Mouse (Mus musculus) liver, embryonic 14.5 days (tissue): ENCODE measurements at regions not wholly inside any gene's neighbourhood (a gene's known extent, or its start where the extent isn't known, plus 50 kb on each side); places are given as distances from the start of the nearest gene placed in this dataset.
A peak's percentile ranks its signal among the peaks of the same experiment; 100 is the strongest.

ENCODE experiments used
- ATAC-seq: fragments of 200-750 bp; cut with Nextera tagmentation; 2 replicates; pipeline ENCODE4 v1.8.0; 2017; ENCODE audit warnings: moderate number of reproducible peaks, mild to moderate bottlenecking, moderate library complexity; ENCODE audit not compliant: insufficient read depth
- DNase-seq, 3 experiments: peaks; one replicate each; pipeline ENCODE4 v3.0.0-alpha.2; 2012 to 2013; ENCODE audit warnings: low read depth in 3 of 3, low spot score in 3 of 3
- H3K27ac ChIP-seq: fragments of 300-500 bp; sonication (generic); 2 replicates; pipeline ENCODE4 v1.5.1; 2014; ENCODE audit warnings: moderate library complexity, mild to moderate bottlenecking, control low read depth, inconsistent platforms
- H3K27me3 ChIP-seq: fragments of 300-500 bp; sonication (generic); 2 replicates; pipeline ENCODE4 v1.6.1; 2014; ENCODE audit warnings: mild to moderate bottlenecking, low read length, moderate library complexity; ENCODE audit not compliant: control insufficient read depth, insufficient read depth
- H3K36me3 ChIP-seq: fragments of 300-500 bp; sonication (generic); replicated peaks from 2 replicates; pipeline ENCODE4 v1.6.1; 2014; ENCODE audit warnings: low read depth; ENCODE audit not compliant: control insufficient read depth, insufficient read depth
- H3K4me1 ChIP-seq, 2 experiments: fragments of 200-500 bp in 1 of 2; fragments of 300-500 bp in 1 of 2; sonication (generic) in 1 of 2; replicated peaks; 2 replicates each; pipeline ENCODE4 v1.6.1; 2012 to 2014; ENCODE audit warnings: antibody characterized with exemption in 1 of 2, inconsistent platforms in 1 of 2, low read length in 1 of 2; ENCODE audit not compliant: control insufficient read depth in 2 of 2, insufficient read depth in 2 of 2
- H3K4me2 ChIP-seq: fragments of 300-500 bp; sonication (generic); 2 replicates; pipeline ENCODE4 v1.6.1; 2014; ENCODE audit warnings: low read depth, mild to moderate bottlenecking, control low read depth, moderate library complexity
- H3K4me3 ChIP-seq, 2 experiments: fragments of 200-500 bp in 1 of 2; fragments of 300-500 bp in 1 of 2; sonication (generic) in 1 of 2; 2 replicates each; pipeline ENCODE4 v1.5.1; 2012 to 2014; ENCODE audit warnings: low read depth in 2 of 2, low read length in 2 of 2, mild to moderate bottlenecking in 2 of 2, control low read depth in 1 of 2, inconsistent platforms in 1 of 2, moderate library complexity in 1 of 2; ENCODE audit not compliant: insufficient read depth in 1 of 2
- H3K9ac ChIP-seq: fragments of 300-500 bp; sonication (generic); replicated peaks from 2 replicates; pipeline ENCODE4 v1.6.1; 2014; ENCODE audit warnings: mild to moderate bottlenecking, control low read depth, moderate library complexity
- H3K9me3 ChIP-seq: fragments of 300-500 bp; sonication (generic); 2 replicates; pipeline ENCODE4 v1.6.1; 2016; ENCODE audit warnings: low read length, mixed read lengths; ENCODE audit not compliant: control insufficient read depth
- CTCF ChIP-seq: IDR thresholded peaks from 2 replicates; pipeline ENCODE4 v1.5.1; 2016; ENCODE audit warnings: antibody characterized with exemption, low read depth, control low read depth
- EP300 ChIP-seq: IDR thresholded peaks from 2 replicates; pipeline ENCODE4 v1.6.1; 2016; ENCODE audit warnings: antibody characterized with exemption, low read depth
- WGBS: fragments of 180-500 bp; shearing (Covaris S2); extraction: QIAGEN DNeasy Blood & Tissue Kit; methylation state at CpG from one replicate; pipeline ENCODE4 v1.1.7; 2014; ENCODE audit not compliant: insufficient replicate concordance; 5-methylcytosine and 5-hydroxymethylcytosine counted together

DNA sequence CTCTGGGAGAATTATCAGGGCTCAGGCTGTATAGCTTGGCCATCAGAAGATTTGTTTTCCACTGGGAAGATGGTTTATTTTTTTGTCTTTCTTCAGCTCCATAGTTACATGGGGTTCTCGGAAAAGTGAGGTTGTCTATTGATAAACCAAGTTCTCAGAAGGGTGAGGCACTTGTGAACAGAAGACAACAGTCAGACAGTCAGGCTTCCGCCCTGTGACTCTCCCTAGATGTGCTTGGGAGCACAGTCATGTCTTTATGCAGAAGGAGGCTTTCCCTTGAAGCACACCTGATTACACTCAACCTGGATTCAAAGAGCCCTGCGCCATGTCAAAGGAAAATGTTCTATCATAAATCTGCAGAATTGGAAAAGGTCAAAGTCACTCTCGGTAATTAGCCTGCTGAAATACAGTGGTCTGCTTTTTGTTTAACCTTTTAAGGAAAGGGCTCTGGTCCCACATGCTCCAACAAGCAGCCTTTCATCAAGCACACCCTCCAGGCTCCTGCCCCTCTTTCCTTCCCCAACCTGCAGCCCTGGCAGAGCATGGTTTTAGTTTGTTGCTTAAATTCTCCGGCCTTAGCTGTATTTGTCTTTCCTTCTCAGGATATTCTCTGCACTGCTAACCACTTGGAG lies 152.8 kb upstream of the Bmp2 start:
- peak overlapping the region; percentile 4 for H3K4me2 ChIP-seq
- no peaks in the 10 kb centered on the region for H3K27me3 ChIP-seq
- no peaks in the 10 kb centered on the region for H3K36me3 ChIP-seq
- H3K9me3 ChIP-seq = no peaks in the 10 kb centered on the region
- ATAC-seq = peak; percentile 85
- H3K27ac ChIP-seq = no peak overlapping the region
- peaks cover 10 to 20% of the 10 kb centered on the region in 2 experiments; a peak in 3 of 4 replicates for H3K4me1 ChIP-seq
- DNase-seq = peak; percentile 20 to 56 (median 31)
- TF ChIP-seq CTCF (no peak), EP300 (no peak)
- H3K9ac ChIP-seq = no peak overlapping the region; the same call in 1 of the 2 replicates
- 52% methylated on average over 5 of the region's 5 CpGs for WGBS
- H3K4me3 ChIP-seq = no peak overlapping the region

DNA sequence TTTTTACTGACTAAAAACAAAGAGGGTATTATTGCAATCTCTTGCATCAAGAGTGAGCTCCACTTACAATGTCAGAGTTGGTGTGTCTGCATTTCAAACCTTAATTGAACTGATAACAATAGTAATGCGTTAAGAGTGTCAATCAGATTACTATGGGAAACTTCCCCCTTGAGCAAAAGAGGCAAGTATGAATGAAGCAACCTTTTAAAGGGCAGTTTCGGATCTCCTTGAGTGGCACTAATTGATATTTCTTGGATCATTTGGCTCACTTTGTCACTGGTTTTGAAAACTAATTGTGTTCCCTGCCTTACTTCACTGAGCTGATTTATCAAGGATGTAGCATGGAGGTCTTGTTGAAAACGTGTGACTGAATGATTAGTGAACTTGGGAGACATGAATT lies 151.0 kb upstream of the Bmp2 start:
- ATAC-seq = no peak
- 47% methylated on average over 3 of the region's 3 CpGs for WGBS
- H3K4me1 ChIP-seq = peaks cover 10 to 20% of the 10 kb centered on the region in 2 experiments; a peak in 3 of 4 replicates
- no peak for TF ChIP-seq EP300
- no peak overlapping the region for H3K4me3 ChIP-seq
- no peak for DNase-seq
- no peaks in the 10 kb centered on the region for H3K9me3 ChIP-seq
- no peak overlapping the region for H3K27ac ChIP-seq
- no peak overlapping the region for H3K4me2 ChIP-seq
- H3K9ac ChIP-seq = no peak overlapping the region
- no peaks in the 10 kb centered on the region for H3K27me3 ChIP-seq
- no peaks in the 10 kb centered on the region for H3K36me3 ChIP-seq

DNA sequence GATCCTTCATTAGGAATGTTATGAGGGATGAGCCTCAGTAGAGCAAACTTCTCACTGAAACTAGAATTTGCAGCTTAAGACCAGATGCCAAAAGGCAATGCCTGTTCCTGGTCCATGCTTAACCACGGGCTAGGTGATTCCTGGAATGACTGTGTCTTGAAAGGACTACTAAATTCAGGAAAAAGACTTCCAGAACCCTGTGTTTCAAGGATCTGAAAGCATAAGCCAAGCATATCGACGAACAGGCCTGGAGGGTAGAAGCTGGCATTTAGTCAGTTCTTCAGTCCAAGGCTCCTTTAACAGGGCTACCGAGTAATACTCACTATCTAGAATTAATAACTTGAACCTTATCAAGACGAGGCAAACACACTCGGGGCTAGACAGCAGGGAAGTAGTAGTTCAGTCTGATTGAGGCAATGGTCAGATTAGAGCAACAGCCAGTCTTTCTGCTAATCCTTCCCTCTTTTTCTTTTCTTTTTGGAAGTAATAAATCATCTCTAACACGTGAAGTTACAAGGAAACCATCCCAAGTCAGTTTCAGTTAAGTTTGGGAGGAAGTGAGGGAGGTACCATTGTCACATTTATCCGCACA lies 134.9 kb upstream of the Bmp2 start:
- TF ChIP-seq EP300 = no peak
- no peak for TF ChIP-seq CTCF
- no peak for DNase-seq
- Histone ChIP-seq H3K4me3 (no peak overlapping the region), H3K9me3 (no peaks in the 10 kb centered on the region), H3K27me3 (no peaks in the 10 kb centered on the region; the same call in 1 of the 2 replicates), H3K27ac (no peak overlapping the region), H3K36me3 (no peaks in the 10 kb centered on the region), H3K9ac (no peak overlapping the region), H3K4me1 (peaks cover 0 to 5% of the 10 kb centered on the region in 2 experiments; a peak in 2 of 4 replicates), H3K4me2 (no peak overlapping the region)
- 27% methylated on average over 8 of the region's 8 CpGs for WGBS
- no peak for ATAC-seq

DNA sequence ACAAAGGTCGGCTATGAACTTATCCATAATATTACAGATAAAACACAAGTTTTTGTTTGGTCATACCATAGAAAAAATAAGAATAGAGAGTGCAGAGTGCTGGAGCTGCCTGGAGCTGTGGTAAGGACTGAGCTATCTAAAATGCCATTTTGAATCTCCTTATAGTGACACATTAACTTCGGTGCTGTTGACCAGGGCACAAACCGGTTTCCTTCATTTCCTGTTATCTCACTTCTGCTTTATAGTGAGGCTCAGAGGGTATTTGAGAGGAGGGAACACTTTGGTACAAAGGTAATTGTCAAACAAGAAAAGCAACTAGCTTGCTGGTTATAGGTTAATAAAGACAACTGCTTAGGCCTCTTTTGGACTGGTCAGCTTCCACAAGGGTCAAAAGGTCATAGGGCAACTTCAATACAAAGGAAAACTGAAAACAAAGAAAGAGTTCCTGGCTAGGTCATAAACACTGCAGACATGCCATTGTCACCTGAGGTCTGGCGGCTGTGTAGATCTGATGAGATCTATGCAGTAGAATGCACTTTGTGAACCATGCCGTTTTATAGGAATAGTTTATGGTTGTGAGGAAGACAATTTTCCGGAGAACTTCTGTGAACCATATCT lies 132.2 kb upstream of the Bmp2 start:
- 39% methylated on average over 6 of the region's 6 CpGs for WGBS
- TF ChIP-seq CTCF = no peak
- TF ChIP-seq EP300 = no peak

DNA sequence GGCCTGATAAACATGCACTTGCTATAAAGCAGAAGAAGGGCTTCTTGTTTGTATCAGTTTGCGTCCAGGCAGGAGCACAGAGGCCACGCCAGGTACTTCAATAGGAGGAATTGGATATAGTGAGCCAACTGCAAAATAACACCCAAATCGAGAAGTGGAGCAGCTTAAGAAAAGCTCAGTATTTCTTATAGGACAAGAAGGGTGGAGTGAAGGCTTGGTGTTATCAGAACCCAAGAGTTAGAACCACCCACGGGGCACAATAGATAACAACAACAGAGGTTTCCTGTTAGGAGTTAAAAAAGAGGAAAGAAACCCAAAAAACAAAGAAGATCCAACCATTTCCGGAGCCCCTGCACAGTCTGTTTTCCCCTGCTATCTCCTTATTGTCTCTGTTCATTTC lies 126.4 kb upstream of the Bmp2 start:
- 8% methylated on average over 5 of the region's 5 CpGs for WGBS
- Histone ChIP-seq H3K36me3 (no peaks in the 10 kb centered on the region), H3K4me3 (no peak overlapping the region), H3K9me3 (no peaks in the 10 kb centered on the region), H3K4me2 (peak overlapping the region; percentile 45), H3K27me3 (no peaks in the 10 kb centered on the region), H3K27ac (no peak overlapping the region), H3K4me1 (peaks cover 48 to 56% of the 10 kb centered on the region in 2 experiments), H3K9ac (no peak overlapping the region)
- TF ChIP-seq CTCF (no peak), EP300 (peak; percentile 50; the same call in 1 of the 2 replicates)
- ATAC-seq (peak; percentile 31; the same call in 1 of the 2 replicates), DNase-seq (no peak)

More for the DNA sequence above, 132.2 kb upstream of the Bmp2 start:
- DNase-seq (no peak), ATAC-seq (peak; percentile 38; the same call in 1 of the 2 replicates)
- Histone ChIP-seq H3K4me1 (peaks cover 0 to 5% of the 10 kb centered on the region in 2 experiments; a peak in 2 of 4 replicates), H3K36me3 (no peaks in the 10 kb centered on the region), H3K27me3 (no peaks in the 10 kb centered on the region; the same call in 1 of the 2 replicates), H3K4me3 (no peak overlapping the region), H3K27ac (no peak overlapping the region), H3K4me2 (no peak overlapping the region), H3K9me3 (no peaks in the 10 kb centered on the region), H3K9ac (no peak overlapping the region)
